Mouse (Mus musculus): Measurements from ENCODE around the gene Ppm1d. TPM values are rescaled to one million over a fixed set of nuclear protein-coding genes. Genes with fewer than 3 reads are reported as not detected.
A peak's percentile ranks its signal among the peaks of the same experiment; 100 is the strongest.

The Ppm1d gene
- polyA plus RNA-seq, 1 experiment: 7.3 TPM

GRCm38 (mm10) chr11:85359641-85360040 is 48.6 kb downstream of the Ppm1d start:
- DNase-seq: no peak
- H3K4me1 ChIP-seq (ENCODE audit: control insufficient read depth, insufficient read depth, low read length): no peaks in the 10 kb centered on the region
- no peak overlapping the region for H3K4me3 ChIP-seq (replicated peaks; ENCODE audit: extremely low read depth, low read depth, low read length)
- TF ChIP-seq POLR2A (IDR thresholded peaks at IDR 0.05; ENCODE audit: borderline replicate concordance, extremely low read depth, low read depth, low read length): no peak
- no peak for TF ChIP-seq CTCF (IDR thresholded peaks at IDR 0.05; ENCODE audit: insufficient read depth, low read length)
- 87% methylated on average over 6 of the region's 6 CpGs for WGBS

GRCm38 (mm10) chr11:85361621-85362020 is 50.6 kb downstream of the Ppm1d start:
- no peak for TF ChIP-seq CTCF (IDR thresholded peaks at IDR 0.05; ENCODE audit: insufficient read depth, low read length)
- no peak for DNase-seq
- 88% methylated on average over 8 of the region's 8 CpGs for WGBS
- H3K4me3 ChIP-seq (replicated peaks; ENCODE audit: extremely low read depth, low read depth, low read length): no peak overlapping the region
- no peaks in the 10 kb centered on the region for H3K4me1 ChIP-seq (ENCODE audit: control insufficient read depth, insufficient read depth, low read length)

- WGBS: 91% methylated on average over 3 of the region's 3 CpGs
- TF ChIP-seq POLR2A (IDR thresholded peaks at IDR 0.05; ENCODE audit: borderline replicate concordance, extremely low read depth, low read depth, low read length): no peak
- TF ChIP-seq CTCF (IDR thresholded peaks at IDR 0.05; ENCODE audit: insufficient read depth, low read length): no peak
- Histone ChIP-seq H3K4me3 (replicated peaks; ENCODE audit: extremely low read depth, low read depth, low read length) (no peak overlapping the region), H3K4me1 (ENCODE audit: control insufficient read depth, insufficient read depth, low read length) (no peaks in the 10 kb centered on the region)
- no peak for DNase-seq
Observed at GRCm38 (mm10) chr11:85366168-85366567, 55.1 kb downstream of the Ppm1d start.

GRCm38 (mm10) chr11:85367823-85368222 is 56.8 kb downstream of the Ppm1d start:
- WGBS: 75% methylated on average over 3 of the region's 3 CpGs
- DNase-seq: no peak
- no peak for TF ChIP-seq CTCF (IDR thresholded peaks at IDR 0.05; ENCODE audit: insufficient read depth, low read length)
- TF ChIP-seq POLR2A (IDR thresholded peaks at IDR 0.05; ENCODE audit: borderline replicate concordance, extremely low read depth, low read depth, low read length): no peak

GRCm38 (mm10) chr11:85379091-85379490 is 68.0 kb downstream of the Ppm1d start:
- no peak for DNase-seq
- peaks cover 6% of the 10 kb centered on the region; the same call in 1 of the 2 replicates for H3K4me1 ChIP-seq (ENCODE audit: control insufficient read depth, insufficient read depth, low read length)
- no peak overlapping the region for H3K4me3 ChIP-seq (replicated peaks; ENCODE audit: extremely low read depth, low read depth, low read length)
- TF ChIP-seq POLR2A (IDR thresholded peaks at IDR 0.05; ENCODE audit: borderline replicate concordance, extremely low read depth, low read depth, low read length) (no peak), CTCF (IDR thresholded peaks at IDR 0.05; ENCODE audit: insufficient read depth, low read length) (no peak)
- WGBS: 85% methylated on average over 3 of the region's 3 CpGs

More at GRCm38 (mm10) chr11:85367823-85368222, 56.8 kb downstream of the Ppm1d start:
- Histone ChIP-seq H3K4me3 (replicated peaks; ENCODE audit: extremely low read depth, low read depth, low read length) (no peak overlapping the region), H3K4me1 (ENCODE audit: control insufficient read depth, insufficient read depth, low read length) (no peaks in the 10 kb centered on the region)

DNA sequence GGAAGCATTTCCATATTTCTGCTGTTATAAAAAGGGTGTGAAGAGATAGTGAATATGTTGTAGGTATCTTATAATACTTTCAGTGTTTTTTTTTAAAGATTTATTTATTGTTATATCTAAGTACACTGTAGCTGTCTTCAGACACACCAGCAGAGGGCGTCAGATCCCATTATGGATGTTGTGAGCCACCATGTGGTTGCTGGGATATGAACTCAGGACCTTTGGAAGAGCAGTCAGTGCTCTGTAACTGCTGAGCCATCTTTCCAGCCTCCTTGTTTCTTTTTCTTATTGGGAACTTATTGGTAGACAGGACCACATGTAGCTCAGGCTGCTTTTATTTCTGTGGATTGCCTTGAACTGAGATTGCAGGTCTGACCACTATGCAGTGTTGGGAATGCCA is 69.0 kb downstream of the Ppm1d start:
- no peak for DNase-seq
- H3K4me1 ChIP-seq (ENCODE audit: control insufficient read depth, insufficient read depth, low read length): peaks cover 7% of the 10 kb centered on the region; the same call in 1 of the 2 replicates
- WGBS: 17% methylated on average over 1 of the region's 1 CpGs
- H3K4me3 ChIP-seq (replicated peaks; ENCODE audit: extremely low read depth, low read depth, low read length): no peak overlapping the region
- TF ChIP-seq POLR2A (IDR thresholded peaks at IDR 0.05; ENCODE audit: borderline replicate concordance, extremely low read depth, low read depth, low read length) (no peak), CTCF (IDR thresholded peaks at IDR 0.05; ENCODE audit: insufficient read depth, low read length) (no peak)

GRCm38 (mm10) chr11:85382055-85382454 is 71.0 kb downstream of the Ppm1d start:
- TF ChIP-seq CTCF (IDR thresholded peaks at IDR 0.05; ENCODE audit: insufficient read depth, low read length): peak; percentile 90
- TF ChIP-seq POLR2A (IDR thresholded peaks at IDR 0.05; ENCODE audit: borderline replicate concordance, extremely low read depth, low read depth, low read length): no peak
- DNase-seq: peak; percentile 68
- WGBS: 8% methylated on average over 4 of the region's 4 CpGs
- no peak overlapping the region for H3K4me3 ChIP-seq (replicated peaks; ENCODE audit: extremely low read depth, low read depth, low read length)
- peaks cover 7% of the 10 kb centered on the region; the same call in 1 of the 2 replicates for H3K4me1 ChIP-seq (ENCODE audit: control insufficient read depth, insufficient read depth, low read length)

DNA sequence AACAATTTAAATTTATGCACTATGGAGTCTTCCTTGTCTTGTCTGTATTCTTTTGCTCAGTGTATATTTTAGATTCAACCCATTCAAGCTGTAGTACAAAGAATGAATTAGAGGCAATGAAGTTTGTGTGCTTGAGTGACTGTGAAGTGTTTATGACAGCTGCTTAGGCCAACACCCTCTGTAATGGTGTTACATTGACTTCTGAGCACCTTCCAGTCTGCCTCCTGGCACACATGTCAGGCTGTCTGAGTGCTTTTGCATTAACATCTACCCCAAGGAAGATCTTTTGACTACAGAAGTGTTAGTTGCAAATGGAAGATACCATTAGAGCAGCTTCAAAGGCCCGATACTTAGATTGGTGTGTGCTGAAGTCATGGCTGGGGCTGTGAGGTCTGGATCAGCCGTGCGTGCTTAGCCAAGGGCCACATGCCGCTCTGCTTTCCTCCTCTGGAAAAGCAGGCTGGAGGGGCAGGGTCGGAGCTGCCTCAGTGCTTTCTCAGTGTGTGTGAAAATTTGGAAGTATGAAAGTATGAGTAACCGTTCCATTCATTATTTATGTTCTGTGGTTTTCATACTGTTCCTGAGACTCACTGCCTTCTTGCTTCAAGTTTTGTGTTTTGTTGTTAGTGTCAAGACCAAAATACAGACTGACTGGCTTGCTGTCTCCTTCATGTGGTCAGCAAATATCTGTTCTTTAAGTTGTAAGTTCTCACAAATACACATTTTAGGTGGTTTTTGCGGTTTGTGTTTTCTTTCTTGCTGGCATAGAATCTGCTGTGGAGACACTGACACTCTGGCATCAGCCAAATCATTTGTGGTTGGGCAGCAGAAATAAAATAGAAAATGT is 73.2 kb downstream of the Ppm1d start:
- TF ChIP-seq CTCF (IDR thresholded peaks at IDR 0.05; ENCODE audit: insufficient read depth, low read length): no peak
- TF ChIP-seq POLR2A (IDR thresholded peaks at IDR 0.05; ENCODE audit: borderline replicate concordance, extremely low read depth, low read depth, low read length): no peak
- DNase-seq: no peak
- Histone ChIP-seq H3K4me1 (ENCODE audit: control insufficient read depth, insufficient read depth, low read length) (peaks cover 7% of the 10 kb centered on the region; the same call in 1 of the 2 replicates), H3K4me3 (replicated peaks; ENCODE audit: extremely low read depth, low read depth, low read length) (no peak overlapping the region)
- 67% methylated on average over 7 of the region's 7 CpGs for WGBS

- H3K4me3 ChIP-seq (replicated peaks; ENCODE audit: extremely low read depth, low read depth, low read length): no peak overlapping the region
- peak; percentile 18 for DNase-seq
- WGBS: 40% methylated on average over 12 of the region's 12 CpGs
- peaks cover 5% of the 10 kb centered on the region for H3K4me1 ChIP-seq (ENCODE audit: control insufficient read depth, insufficient read depth, low read length)
- TF ChIP-seq POLR2A (IDR thresholded peaks at IDR 0.05; ENCODE audit: borderline replicate concordance, extremely low read depth, low read depth, low read length) (no peak; the same call in 1 of the 2 replicates), CTCF (IDR thresholded peaks at IDR 0.05; ENCODE audit: insufficient read depth, low read length) (no peak)
Observed at GRCm38 (mm10) chr11:85392179-85392863, 81.3 kb downstream of the Ppm1d start.
